In the genomic region with DNA sequence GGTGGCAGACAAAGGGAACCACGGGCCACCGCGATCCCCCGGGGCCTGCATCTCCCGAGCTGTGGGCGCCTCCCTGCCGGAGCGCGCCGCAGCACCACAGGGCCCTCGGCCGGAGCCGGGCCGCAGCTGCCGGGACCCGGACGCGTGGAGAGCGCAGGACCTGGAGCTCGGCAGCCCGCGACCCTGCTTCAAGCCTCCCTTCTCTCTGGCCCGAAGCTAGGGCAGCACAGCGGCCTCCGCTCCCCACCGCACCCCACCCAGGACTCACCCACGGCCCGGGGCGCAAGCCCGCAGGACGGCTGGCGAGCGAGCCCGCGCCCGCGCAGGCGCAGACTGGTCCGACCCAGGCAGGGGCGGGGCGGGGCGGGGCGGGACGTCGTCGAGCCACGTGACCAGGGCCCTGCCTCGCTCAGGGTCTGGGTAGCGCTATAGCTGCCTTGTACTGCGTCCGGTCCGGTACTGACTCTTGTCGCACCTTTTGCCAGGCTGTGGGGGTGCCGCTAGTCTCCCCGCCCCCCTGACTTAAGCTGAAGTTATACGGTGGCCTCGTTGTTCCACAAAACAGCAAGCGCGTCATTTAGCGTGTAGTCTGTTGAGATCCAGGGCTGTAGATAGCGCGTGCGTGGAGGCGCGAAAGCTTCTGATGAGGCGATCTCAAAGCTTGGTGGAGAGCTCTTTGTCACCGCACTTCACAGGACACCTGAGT, we compare ENCODE assay signal across 8 mouse cellular contexts. TPM values are rescaled to one million over a fixed set of nuclear protein-coding genes. Genes with fewer than 3 reads are reported as not detected.
DNase-seq lines count a peak whose midpoint lies in the region; ATAC-seq lines count a peak whose summit lies in the region.

A gene (minus strand): TSS at position 340 of the 706 bp plus-strand sequence.

- peak; percentile 96 for ATAC-seq in hindbrain, embryonic 12.5 days (ENCODE audit: low FRiP score)

- peaks cover 25% of the 10 kb centered on the region for H3K4me1 ChIP-seq in hindbrain, embryonic 12.5 days

- peak; percentile 92 for DNase-seq in NIH3T3 (ENCODE audit: low read depth)
- peak; percentile 89 to 92 for DNase-seq in cerebellum, postnatal 10 days
- peak; percentile 78 to 85 for DNase-seq in frontal cortex, postnatal 10 days (ENCODE audit: low spot score in 2 of 2)
- DNase-seq in layer of hippocampus, postnatal 25 days (ENCODE audit: extremely low spot score in 1 of 2, low spot score in 1 of 2): peak; percentile 74 to 83
- DNase-seq in lung, postnatal 25 days (ENCODE audit: low spot score): peak; percentile 91
- peak; percentile 90 for DNase-seq in retina, embryonic 14.5 days (ENCODE audit: low spot score)
- DNase-seq in thymus, postnatal 4 days: peak; percentile 87

- H3K4me2 ChIP-seq in hindbrain, embryonic 12.5 days (replicated peaks): peak within 1 kb of the TSS; percentile 81

- under 1% methylated on average over 63 of the region's 67 CpGs for WGBS in hindbrain, embryonic 12.5 days

- H3K9me3 ChIP-seq in hindbrain, embryonic 12.5 days (replicated peaks): no peaks in the 10 kb centered on the region

- H3K36me3 ChIP-seq in hindbrain, embryonic 12.5 days: peaks cover 14% of the 10 kb centered on the region

- H3K4me3 ChIP-seq in hindbrain, embryonic 12.5 days: peak within 1 kb of the TSS; percentile 86

- peak within 1 kb of the TSS; percentile 95 for H3K9ac ChIP-seq in hindbrain, embryonic 12.5 days

- H3K27me3 ChIP-seq in hindbrain, embryonic 12.5 days: peaks cover 5% of the 10 kb centered on the region; the same call in 1 of the 2 replicates

- peak within 1 kb of the TSS; percentile 89 for H3K27ac ChIP-seq in hindbrain, embryonic 12.5 days

RNA-seq across cellular contexts. Expression of the gene that starts here (rescaled TPM):
- polyA plus RNA-seq in hindbrain, embryonic 12.5 days (2016; fragmentation: Nextera tagmentation; extraction: Ambion mirVana): 78.7 and 82.7 TPM in 2 replicates
- total RNA-seq in layer of hippocampus, postnatal 25 days (2021): 100 to 1,000 TPM; 136 to 139 TPM

Comparison
In these comparisons a context has a peak if more than half of its experiments do, and no peak if none do; other contexts are left out.
1. Peak in every context shown above with its lines: DNase-seq, ATAC-seq, H3K4me3 ChIP-seq and H3K27ac ChIP-seq.